Mouse (Mus musculus): Measurements from ENCODE around the gene Ube2g2.
A peak's percentile ranks its signal among the peaks of the same experiment; 100 is the strongest.

DNA sequence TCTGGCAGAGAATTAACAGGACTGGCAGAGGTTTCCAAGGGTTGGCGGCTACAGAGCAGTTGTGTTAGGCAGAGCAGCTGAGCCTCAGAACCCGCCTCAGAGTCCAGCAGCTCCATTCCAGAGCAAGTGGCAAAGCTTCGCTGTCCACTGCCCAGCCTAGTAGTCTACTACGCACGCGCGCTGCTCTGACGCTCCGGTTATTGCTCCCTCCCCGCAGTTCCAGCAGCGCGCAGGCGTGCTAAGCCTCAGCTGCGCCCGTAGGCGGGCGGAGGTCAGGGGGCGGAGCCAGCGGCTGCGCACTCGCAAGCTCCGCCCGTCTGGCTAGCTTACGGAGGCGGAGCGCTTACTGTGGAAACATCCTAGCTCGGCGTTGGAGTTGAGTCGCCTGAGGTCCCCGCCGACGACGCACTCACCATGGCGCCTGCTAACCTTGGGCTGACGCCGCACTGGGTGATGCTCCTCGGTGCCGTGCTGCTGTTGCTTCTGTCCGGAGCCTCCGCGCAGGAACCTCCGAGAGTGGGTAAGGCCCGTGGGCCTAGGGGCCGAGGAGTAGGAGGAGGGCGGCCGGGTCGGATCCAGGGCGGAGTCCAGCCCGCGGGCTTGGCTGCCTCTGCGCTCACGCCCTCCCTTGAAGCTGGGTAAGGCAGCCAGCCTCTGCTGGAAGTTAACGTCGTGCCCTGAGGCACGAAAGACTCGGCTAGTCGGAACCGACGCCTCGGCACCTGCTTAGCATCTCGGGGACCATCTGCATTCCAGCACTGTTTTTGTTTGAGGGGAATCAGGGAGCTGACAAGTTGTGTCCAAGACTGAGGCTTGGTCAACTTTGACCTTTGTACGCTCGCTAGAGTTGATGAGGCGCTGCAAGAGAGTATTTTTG lies 40.4 kb upstream of the Ube2g2 start, which contains the start of gene Pttg1ip:
- TF ChIP-seq POLR2A (IDR thresholded peaks at IDR 0.05; ENCODE audit: borderline replicate concordance, extremely low read depth, insufficient read depth, insufficient read length, poor library complexity, severe bottlenecking), result peak; percentile 57; the same call in 1 of the 2 replicates
- TF ChIP-seq CTCF (IDR thresholded peaks at IDR 0.05; ENCODE audit: borderline replicate concordance, extremely low read depth, insufficient read depth, insufficient read length), result no peak
